Mouse (Mus musculus) kidney, postnatal 14 days (tissue): ENCODE measurements around the gene Mrgpre.

ENCODE experiments used
- DNase-seq: peaks from one replicate; pipeline ENCODE4 v3.0.0; 2022; ENCODE audit warnings: mixed read lengths

Mrgpre gene

DNA sequence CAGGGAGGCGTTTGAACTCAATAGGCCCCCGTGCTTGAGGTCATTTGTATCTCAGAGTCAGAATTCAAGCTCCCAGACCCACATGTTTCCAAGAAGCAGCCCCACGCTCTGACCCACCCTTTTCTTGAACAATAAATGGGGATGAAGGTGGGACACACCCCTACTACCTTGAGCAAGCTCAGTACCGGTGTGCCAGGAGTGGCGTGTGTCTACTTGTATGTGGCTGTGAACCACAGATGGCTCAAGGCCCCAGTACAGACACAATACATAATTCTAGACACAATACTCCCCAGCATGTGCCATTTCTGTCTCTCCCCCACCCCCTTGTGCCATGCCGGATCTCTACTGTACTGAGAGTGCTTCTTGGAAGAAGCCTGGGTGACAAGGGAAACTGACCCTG, 46.1 kb downstream of the Mrgpre start:
- no peak for DNase-seq

DNA sequence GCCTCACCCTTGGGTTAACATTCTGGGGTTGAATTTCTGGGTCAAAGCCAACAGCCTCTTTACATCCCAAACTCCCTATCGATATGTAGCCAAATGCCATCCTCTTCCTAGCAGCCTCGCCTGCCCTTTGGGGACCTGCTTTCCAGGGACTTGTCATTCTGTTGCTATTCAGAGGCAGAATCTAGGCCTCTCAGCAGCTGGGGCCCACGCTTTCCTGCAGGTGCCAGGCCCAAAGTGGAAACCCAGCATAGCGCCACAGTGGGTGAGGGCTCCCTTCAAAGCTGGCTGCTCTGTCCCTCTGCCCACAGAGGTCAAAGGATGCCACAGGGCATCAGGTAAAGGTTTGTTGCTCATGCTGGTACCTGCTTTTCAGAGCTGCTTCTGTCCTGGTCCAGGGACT, 50.6 kb downstream of the Mrgpre start:
- DNase-seq: no peak

DNA sequence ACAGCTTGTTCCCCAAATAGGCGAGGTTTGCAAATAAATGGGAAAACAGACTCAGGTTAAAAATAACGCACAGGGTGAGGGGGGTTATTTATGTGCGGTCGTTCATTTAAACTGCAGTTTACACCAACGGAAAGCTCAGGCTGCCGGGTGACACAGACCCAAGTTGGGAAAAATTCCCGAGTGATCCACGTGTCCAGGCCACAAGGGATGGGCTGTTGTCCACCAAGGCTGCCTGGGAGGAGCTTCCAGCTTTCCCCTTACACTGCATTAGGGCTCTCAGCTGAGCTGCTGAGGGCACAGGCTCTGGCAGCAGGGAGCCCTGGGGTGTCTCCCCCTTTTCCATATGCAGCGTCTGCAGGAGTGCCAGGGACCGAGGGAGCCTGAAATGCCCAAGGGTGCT, 54.4 kb downstream of the Mrgpre start:
- peak; percentile 57 for DNase-seq
